Mouse (Mus musculus): ENCODE results near the gene Naa20. TPM values are rescaled to one million over a fixed set of nuclear protein-coding genes. Genes with fewer than 3 reads are reported as not detected.

The Naa20 gene
- 35.4 and 38.8 TPM in 2 replicates for polyA plus RNA-seq (2012; rRNA removed; ENCODE audit: low replicate concordance)

DNA sequence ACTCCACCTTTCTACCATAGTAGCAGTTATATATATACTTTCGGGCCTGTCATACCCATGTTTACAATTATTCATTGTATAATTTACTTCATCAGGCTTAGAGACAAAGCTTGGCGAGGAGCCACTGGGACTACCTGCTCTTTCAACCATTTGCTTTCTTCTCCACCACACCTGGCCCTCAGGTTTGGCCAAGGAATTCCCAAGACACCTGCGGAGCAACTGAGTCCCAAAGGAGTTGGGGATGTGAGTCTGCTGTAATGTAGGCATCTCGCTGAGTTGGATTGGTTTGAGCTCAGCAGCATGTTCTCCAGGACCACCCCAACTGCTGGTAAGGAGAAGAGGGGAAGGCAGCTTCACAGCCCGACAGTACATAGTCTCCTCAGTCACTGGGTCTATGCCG, at the start of gene Naa20:
Gene Naa20, plus strand, starts transcription at position 239 of the 400 bp plus-strand sequence.

DNA sequence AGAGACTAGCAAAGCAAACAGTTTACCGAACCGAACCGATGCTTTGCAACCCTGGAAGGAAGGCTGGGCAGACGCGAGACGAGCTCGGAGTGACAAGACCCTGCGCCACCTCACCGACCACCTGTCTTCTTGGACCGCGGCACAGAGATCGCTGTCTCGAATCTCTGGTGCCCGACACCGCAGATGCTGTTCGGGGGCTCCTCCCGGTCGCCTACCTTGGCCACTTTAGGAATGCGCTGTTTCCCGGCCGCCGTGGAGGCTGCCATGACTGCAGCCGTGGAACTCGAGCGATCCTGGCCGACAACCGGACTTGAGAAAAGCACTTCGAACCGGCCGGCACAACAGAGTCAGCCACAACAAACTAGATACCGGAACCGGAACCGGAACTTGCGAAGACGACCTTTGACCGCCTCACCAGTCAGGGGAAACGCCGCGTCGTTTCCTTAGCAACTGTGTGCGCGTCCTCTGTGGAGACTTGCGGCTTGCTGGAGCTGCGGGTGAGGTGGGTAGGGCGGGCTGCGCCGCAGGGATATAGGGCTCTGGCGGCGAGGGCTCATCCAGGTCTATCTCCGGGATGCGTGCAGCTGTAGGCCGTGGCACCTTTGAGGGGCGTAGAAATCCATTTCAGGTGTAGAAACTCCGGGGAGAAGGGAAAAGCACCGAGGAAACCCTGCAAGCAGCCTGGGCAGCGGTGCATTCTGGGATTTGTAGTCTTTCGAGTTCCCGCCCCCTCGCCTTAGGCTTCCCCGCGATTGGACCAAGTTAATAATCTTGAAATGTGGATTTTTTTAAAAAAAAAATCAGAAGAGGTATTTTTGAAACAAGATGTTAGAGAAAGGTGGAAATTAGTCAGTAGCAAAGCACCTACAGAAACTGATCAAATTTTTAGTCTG, 32.7 kb downstream of the Naa20 start, which contains the start of the genes Cfap61 and Crnkl1:
Gene Cfap61, plus strand, starts transcription at position 446 of the 893 bp plus-strand sequence.
Gene Crnkl1, minus strand, starts transcription at position 676 of the 893 bp plus-strand sequence.

Other genes with a start within 250 kb of the Naa20 start
- 22.9 and 24.7 TPM in 2 replicates for gene Rin2, start 226.9 kb upstream of the Naa20 start, polyA plus RNA-seq (2012; rRNA removed; ENCODE audit: low replicate concordance)
- gene Cfap61, start 32.7 kb downstream of the Naa20 start, polyA plus RNA-seq (2012; rRNA removed; ENCODE audit: low replicate concordance) = 0.81 TPM in 1 of 2 replicates, not detected in the other
- gene Crnkl1, start 32.9 kb downstream of the Naa20 start, polyA plus RNA-seq (2012; rRNA removed; ENCODE audit: low replicate concordance) = 5.6 and 11.4 TPM in 2 replicates